Mouse (Mus musculus) right cerebral cortex, postnatal 14 days (tissue): ENCODE data around the gene Bhlhe40.

Experiments used
- DNase-seq: peaks from one replicate; pipeline ENCODE4 v3.0.0; 2022

Gene Bhlhe40

GRCm38 (mm10) chr6:108663241-108664194 is 3.1 kb downstream of the Bhlhe40 start:
- no peak for DNase-seq

DNA sequence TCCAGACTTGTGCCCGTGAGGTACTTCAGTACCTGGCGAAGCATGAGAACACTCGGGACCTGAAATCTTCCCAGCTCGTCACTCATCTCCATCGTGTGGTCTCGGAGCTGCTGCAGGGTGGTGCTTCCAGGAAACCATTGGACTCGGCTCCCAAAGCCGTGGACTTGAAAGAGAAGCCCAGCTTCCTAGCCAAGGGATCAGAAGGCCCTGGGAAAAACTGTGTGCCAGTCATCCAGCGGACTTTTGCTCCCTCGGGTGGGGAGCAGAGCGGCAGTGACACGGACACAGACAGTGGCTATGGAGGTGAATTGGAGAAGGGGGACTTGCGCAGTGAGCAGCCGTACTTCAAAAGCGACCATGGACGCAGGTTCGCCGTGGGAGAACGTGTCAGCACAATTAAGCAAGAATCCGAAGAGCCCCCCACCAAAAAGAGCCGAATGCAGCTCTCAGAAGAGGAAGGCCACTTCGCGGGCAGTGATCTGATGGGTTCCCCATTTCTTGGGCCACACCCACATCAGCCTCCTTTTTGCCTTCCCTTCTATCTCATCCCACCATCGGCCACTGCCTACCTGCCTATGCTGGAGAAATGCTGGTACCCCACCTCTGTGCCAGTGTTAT is 4.2 kb downstream of the Bhlhe40 start:
- DNase-seq: no peak

DNA sequence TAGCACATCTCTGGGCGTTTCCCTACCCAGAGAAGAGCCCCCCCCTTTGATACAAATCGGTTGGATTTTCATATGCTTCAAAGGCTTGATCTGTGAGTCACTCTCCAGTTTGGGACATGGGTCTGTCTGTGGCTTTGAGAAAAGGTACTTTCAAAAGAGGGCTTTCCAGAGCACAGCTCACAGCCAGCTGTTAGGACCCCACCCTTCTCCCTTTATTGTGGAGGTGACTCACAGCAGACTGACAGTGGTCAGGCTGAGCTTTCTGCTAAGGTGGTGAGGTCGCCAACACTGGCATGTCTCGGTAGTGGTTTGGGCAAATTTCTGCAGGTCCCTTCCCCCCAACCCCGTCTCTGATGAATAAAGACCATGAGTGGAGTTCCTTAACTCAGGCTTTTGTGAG is 5.2 kb downstream of the Bhlhe40 start:
- no peak for DNase-seq

- no peak for DNase-seq
Measured at GRCm38 (mm10) chr6:108666648-108667488, 6.4 kb downstream of the Bhlhe40 start.

DNA sequence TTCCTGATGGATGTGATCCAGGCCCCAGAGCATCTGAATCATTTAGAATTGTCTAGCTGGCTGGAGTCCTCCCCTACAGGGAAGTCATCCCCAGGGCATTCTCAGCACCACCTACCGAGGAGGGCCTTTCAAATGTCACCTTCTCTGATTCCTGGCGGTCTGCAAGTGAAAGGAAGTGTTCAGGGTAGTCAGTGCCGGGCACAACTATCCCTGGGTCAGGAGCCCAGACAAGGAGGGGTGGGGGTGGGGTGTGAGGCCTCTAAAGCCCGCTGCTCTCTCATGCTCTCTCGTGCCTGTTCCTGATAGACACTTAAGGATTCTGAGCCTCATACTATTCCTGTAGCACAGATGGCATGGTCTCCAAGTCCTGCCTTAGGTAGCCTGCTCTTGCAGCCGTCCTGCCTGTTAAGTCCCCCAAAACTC is 7.2 kb downstream of the Bhlhe40 start:
- no peak for DNase-seq

DNA sequence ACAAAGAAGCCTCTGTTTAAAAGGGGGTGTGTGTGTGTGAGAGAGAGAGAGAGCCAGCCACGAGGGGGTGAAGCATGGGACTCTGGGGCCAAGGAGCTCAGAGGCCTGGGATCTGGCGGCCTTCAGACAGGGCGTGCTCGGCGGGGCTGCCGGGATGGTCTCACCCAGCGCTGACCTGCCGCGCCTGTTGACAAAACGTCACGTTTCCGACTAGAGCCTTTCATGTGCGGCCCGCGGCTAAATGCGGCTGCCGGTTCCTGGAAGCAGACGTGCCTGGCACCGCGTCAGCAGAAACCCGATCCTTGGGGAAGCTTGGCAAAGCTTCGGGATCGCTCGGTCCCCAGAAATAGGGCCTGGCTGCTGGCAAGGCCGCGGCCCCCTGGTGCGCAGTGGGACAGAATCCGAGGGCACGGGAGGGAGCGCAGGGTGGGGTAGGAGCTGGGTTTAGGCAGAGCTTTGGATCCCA is 7.9 kb downstream of the Bhlhe40 start:
- peak; percentile 80 for DNase-seq

GRCm38 (mm10) chr6:108670276-108670675 is 9.8 kb downstream of the Bhlhe40 start:
- no peak for DNase-seq

GRCm38 (mm10) chr6:108670821-108671220 is 10.4 kb downstream of the Bhlhe40 start:
- DNase-seq: no peak

DNA sequence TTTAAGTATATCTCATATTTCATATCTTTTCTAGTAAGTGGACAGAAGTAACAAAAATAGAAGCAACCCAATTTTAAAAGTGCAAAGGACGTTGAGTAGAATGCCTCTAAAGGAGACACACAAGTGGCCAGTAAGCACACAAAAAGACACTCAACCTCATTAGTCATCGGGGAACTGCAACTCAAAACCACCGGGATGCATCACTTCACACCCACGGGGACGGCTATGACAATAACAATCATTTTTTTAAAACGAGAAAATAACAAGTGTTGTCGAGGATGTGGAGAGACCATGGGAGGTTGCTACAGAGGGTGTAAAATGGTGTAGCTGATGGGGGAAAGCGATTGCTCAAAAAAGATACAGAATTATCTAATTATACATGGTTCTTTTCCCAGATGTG is 11.7 kb downstream of the Bhlhe40 start:
- no peak for DNase-seq

DNA sequence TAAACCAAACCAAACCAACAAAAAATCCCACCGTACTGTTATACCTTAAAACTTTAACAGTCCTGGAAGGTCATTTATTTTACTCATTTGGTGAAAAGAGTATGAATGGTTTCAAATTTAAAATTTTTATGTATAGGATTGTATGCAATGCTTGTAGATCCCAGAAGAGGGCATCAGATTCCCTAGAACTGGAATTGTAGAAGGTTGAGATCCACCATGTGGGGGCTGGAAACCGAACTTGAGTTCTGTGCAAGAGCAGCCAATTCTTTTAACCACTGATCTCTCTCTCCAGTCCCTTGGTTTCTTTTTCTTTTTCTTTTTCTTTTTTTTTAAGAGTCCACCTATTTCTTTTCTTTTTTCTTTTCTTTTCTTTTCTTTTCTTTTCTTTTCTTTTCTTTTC is 13.8 kb downstream of the Bhlhe40 start:
- no peak for DNase-seq

DNA sequence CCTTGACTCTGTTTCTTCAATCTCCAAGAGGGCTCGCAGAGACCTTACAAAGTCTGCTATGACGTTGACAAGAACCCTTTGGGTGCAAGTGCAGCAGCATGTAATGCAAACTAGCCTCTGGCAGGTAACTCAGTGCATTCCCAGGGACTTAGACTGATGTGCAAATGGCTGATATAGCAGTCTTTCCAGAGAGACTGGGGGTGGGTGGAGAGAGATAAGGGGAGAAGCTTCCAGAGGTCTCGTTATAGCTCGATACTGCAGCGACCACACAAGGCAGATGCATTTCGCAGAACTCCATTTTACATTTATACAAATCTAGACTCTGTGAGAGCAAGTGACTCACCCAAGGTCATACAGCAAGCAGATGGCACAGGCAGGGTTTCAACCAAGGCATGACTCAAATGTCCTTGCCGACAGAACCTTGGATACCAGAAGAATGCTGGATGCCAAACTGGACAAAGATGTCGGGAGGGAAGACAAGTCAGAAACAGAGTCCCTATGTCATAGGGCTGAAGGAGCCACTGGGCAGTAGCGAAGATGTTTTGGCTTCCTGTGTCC is 16.4 kb downstream of the Bhlhe40 start:
- DNase-seq: no peak

DNA sequence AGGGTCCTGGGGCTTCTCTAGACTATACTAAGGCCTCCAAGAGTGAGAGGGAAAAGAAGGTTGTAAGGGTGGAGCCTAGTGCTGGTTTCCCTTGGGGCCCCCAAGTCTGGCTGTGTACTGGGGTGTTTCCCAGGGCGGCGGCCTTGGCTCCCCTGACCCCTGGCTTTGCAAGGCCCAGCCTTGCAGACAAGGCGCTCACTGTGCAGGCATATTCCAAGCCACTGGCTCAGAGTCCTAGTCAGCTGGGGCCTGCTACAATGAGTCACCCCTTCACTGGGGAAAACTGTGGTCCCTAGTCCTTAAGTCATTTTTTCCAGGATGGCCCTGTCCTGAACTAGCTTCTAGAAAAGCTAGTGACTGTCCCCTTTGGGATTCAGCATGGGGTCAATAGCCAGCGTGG is 17.3 kb downstream of the Bhlhe40 start:
- no peak for DNase-seq

DNA sequence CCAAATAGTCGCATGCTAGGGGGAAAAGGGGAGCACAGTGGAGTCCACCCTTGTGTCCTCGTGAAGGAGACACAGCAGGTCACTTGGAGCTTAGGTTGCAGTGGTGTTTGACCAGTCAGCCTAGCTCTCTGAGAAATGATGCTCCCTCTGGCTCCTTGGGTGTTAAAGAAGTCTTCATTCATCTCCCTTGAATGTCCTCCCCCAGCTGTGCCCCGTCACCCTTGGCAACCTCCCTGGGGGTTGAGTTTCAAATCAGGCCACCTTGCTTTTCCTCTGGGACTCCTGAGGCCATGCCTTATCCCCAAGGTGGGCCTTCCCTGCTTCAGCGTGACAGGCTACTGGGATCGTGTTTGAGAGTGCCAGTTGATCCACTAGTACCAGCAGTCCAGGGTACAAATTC is 17.8 kb downstream of the Bhlhe40 start:
- no peak for DNase-seq

DNA sequence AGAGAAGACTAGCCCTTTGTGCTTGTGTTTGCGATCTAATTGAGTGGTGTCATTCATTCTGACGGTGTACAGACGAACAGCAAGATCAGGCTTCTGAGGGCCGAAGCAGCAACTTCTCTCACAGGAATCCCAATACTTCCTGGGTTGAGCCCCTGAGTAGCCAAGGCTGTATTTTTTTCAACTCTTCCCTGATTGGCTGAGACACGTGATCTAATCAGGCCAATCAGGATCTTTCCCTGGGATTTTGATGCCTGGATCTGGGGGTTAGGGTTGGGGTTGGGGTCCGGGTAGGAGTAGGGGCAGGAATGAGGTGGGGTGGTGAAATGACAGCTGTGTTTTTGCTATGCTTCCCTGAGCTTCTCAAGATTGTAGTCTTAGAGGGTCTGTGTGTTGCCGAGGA is 20.1 kb downstream of the Bhlhe40 start:
- DNase-seq: no peak

DNA sequence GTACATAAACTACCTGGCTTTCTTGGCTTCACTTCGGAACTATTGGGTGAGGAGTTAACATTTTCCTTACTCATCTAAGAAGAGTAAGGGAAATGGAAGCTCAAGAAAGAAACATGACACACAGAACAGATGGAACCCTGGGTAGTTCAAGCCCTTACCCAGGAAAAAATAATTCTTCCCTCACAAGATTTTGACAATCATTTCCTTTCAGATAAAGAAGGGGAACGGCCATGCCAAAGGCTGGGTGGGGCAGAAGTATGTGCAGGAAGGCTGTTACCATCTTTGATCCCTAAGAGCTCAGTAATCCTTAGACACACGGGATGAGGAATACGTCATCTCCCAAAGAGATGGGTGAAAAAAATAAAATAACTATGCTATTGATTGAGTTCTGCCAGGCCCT is 20.7 kb downstream of the Bhlhe40 start:
- no peak for DNase-seq

GRCm38 (mm10) chr6:108683140-108683539 is 22.7 kb downstream of the Bhlhe40 start:
- DNase-seq: no peak

GRCm38 (mm10) chr6:108684430-108684829 is 24.0 kb downstream of the Bhlhe40 start:
- DNase-seq: no peak

GRCm38 (mm10) chr6:108685758-108686355 is 25.4 kb downstream of the Bhlhe40 start:
- DNase-seq: no peak

DNA sequence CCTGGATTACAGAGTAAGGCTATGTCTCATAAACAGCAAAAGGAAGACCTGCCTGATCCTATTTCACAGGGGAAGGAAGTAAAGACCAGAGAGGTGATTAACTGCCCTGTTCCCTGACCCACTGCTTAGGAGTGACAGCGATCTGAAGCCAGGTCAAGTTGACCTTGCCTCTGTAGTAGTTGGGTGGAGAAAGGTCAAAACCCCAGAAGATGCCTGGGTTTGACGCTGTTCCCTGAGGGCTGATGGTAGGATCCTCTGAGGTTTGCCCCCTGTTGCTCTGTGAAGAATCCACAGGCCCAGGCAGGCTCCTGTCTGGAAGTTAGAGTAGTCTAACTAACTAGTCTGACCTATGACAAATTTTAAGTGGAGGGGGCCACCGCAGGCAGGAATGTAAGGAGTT is 26.5 kb downstream of the Bhlhe40 start:
- DNase-seq: no peak

DNA sequence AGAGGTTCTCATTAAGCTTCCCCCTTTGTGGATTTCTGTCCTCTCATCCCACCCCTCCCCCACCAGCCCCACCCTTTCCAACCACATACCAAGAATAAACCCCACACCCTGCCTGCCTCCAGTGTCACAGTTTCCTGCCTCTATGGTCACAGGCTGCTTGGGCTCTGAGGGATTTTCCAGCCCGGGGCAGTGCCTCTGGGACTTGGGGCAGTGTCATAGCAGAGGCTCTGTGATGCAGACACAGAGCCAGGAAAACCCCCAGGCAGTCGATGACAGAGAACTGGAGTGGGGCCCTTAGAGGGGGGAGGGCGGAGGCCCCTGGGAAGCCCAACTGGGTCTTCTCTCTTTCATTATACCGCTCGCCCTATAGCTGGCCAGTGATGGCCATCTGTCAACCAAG is 27.9 kb downstream of the Bhlhe40 start:
- no peak for DNase-seq

GRCm38 (mm10) chr6:108692986-108693385 is 32.6 kb downstream of the Bhlhe40 start:
- DNase-seq: no peak

DNA sequence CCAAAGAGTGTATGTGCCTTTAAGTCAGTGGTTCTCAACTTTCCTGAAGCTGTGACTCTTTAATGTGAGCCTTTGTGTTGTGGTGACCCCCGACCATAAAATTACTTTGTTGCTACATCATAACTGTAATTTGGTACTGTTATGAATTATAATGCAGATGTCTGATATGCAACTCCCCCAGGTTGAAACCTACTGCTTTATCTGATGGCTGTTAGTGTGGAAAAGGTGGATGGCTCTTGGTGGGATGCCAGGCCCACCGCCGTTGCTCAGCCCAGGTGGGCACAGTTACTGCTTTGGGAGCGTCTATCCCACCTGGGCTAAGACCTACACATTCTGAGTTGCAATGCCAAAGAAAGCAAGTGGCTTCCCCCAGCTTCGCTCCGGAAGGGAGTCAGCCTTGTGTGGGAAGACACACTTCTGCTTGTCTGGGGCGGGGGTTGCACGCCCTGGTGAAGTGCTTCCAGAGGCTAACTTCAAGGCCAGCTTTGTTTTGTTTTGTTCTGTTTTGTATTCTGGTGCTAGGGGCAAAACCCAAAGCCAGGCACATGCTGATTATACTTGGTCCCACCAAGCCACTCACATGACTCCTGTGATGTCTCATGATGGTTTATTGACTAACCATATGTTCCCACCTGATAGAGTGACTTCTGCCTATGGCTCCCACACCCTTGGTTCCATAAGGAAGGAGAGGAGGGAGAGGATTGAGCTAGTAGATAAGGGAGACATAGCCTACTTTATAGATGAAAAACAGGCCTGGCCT is 34.7 kb downstream of the Bhlhe40 start:
- DNase-seq: no peak
